Mouse (Mus musculus): ENCODE data around the gene Hacd3. TPM values are rescaled to one million over a fixed set of nuclear protein-coding genes. Genes with fewer than 3 reads are reported as not detected.

Gene Hacd3
- 218 and 219 TPM in 2 replicates for polyA plus RNA-seq (2015; fragmentation: Nextera tagmentation; extraction: Ambion mirVana)

GRCm38 (mm10) chr9:65020991-65021886 lies at the start of gene Hacd3:
Gene Hacd3, minus strand, starts transcription at chr9:65021693.

DNA sequence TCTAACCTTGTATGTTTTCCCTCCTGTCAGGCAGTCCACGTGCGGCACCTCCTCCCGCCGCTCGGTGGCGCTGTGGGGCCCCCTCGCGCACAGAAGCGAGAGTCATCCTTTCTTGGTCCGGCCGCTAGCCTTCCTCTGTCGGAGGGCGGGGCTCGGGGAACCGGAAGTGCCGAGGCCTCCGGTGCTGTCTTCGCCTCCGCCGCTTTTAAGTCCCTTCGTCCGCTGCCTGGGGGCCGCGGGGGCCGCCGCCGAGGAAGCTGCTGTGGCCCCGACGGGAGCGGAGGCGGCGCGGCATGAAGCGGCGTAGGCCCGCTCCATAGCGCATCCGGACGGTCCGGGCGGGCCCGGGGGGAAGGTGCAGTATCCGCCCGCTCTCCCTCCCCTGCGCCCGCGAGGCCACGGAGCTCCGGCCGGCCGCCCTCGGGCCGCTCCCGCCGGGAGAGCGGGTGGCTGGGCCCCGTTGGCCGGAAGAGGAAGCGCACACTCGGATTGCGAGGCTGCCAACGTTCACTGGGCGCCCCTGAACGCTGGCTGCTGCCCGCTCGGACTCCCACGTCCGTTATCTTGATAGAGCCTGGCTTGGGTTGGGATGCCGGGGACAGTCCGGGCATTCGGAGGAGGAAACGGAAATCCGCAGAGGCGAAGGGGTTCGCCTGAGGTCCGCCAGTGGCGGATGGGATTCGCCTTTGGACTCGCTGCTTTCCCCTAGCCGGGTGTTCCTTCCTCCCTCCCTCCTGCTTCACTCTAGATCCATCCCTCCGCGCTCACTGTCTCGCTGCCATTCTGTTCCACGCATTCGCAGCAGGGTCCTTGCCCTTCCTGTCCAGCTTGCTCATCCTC lies 11.0 kb upstream of the Hacd3 start, which contains the start of gene Dpp8:
TSS of gene Dpp8 (plus strand) at position 146 of the 840 bp plus-strand sequence.

DNA sequence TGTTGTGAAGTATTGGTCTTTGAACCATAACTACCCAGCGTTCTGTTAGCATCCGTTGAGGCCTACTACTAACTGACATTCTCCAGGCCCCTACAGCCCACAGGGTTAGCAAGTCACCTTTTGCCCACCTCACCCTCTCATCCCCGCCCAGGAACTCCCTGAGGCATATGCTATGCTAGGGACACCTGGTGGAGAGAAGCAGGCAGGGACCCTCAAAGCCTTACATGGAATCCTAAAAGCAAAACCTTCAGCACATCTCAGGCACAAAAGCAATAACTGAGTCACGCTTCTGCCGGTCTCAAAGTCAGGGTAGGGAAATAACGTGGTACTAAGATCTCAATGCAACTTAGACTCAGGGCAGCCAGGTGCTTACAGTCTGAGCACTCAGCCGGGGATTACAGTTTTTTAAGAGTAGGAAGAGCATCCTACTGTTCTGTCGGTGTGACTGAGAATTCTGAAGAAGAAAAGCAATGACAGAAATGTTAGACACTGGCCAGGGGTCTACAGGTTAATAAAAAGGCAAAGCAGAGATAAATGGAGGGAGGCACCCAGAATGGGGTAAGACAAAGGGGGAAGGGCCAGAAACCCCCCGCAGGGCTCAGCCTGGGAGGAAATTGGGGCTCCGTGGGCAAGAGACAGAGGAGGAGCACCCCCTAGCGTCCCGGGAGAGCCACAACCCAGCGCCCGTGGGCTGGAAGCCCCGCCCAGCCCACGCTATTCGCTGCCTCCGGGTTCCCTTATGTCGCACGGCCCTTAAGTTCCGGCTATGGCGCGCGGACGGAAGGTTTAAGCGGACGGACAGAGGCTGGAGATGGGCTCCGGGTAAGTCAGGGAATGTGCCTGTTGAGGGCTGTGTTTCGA lies 61.1 kb downstream of the Hacd3 start, which contains the start of gene Ints14:
TSS of gene Ints14 (plus strand) at position 789 of the 861 bp plus-strand sequence.

DNA sequence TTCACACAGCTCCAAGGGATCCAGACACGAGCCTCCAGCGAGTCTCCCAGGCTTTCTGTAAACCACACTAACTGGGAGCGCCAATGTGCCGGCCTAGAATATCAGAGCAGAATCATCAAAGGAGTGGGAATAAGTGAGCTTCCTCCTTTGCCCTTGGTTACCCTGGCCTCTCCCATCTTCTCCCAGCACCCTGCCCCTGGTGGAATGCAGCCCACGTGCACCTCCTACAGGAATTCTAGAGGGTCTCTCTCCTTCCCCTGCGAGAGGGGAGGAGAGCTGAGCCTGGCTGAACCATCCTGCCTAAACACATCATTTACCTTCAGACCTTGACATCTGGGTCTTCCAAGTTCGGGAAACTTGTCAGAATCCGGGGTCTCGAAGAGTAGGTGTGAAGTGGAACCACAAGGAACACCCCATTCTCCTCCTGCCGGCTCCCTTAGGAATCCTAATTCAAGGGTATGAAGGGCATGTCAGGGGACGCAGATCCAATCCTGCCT lies 70.3 kb downstream of the Hacd3 start, which contains the start of gene Slc24a1:
TSS of gene Slc24a1 (minus strand) at position 447 of the 497 bp plus-strand sequence.

Small RNAs within 50 kb of the gene (microRNA-seq; reads per million reads assigned to microRNA genes)
- not detected for gene Gm25640

Other genes with a start within 250 kb of the Hacd3 start
- 9.2 and 10.2 TPM in 2 replicates for gene Dennd4a, start 210.4 kb downstream of the Hacd3 start, polyA plus RNA-seq (2015; fragmentation: Nextera tagmentation; extraction: Ambion mirVana)
- gene Slc24a1, start 70.1 kb downstream of the Hacd3 start, polyA plus RNA-seq (2015; fragmentation: Nextera tagmentation; extraction: Ambion mirVana) = 0.05 and 0.08 TPM in 2 replicates
- 27.2 and 27.7 TPM in 2 replicates for gene Ints14, start 60.8 kb downstream of the Hacd3 start, polyA plus RNA-seq (2015; fragmentation: Nextera tagmentation; extraction: Ambion mirVana)
- gene Dpp8, start 10.7 kb upstream of the Hacd3 start, polyA plus RNA-seq (2015; fragmentation: Nextera tagmentation; extraction: Ambion mirVana) = 24.2 and 24.4 TPM in 2 replicates
- gene Igdcc4, start 79.8 kb upstream of the Hacd3 start, polyA plus RNA-seq (2015; fragmentation: Nextera tagmentation; extraction: Ambion mirVana) = 14.2 and 15.6 TPM in 2 replicates
- 7.2 and 8.1 TPM in 2 replicates for gene Igdcc3, start 119.5 kb upstream of the Hacd3 start, polyA plus RNA-seq (2015; fragmentation: Nextera tagmentation; extraction: Ambion mirVana)
- 7.5 and 9.4 TPM in 2 replicates for gene Parp16, start 173.7 kb upstream of the Hacd3 start, polyA plus RNA-seq (2015; fragmentation: Nextera tagmentation; extraction: Ambion mirVana)
- 0.19 and 0.23 TPM in 2 replicates for gene Cilp, start 243.5 kb upstream of the Hacd3 start, polyA plus RNA-seq (2015; fragmentation: Nextera tagmentation; extraction: Ambion mirVana)